Mouse (Mus musculus) right cerebral cortex, adult 18-20 months (tissue): ENCODE data around the gene Casz1.
A peak's percentile ranks its signal among the peaks of the same experiment; 100 is the strongest.

ENCODE experiments used
- DNase-seq: peaks from one replicate; pipeline ENCODE4 v3.0.0; 2022; ENCODE audit warnings: mixed read lengths

Gene Casz1

GRCm38 (mm10) chr4:148803636-148804035, 593 bp upstream of the Casz1 start:
- DNase-seq, result no peak

- no peak for DNase-seq
Measured at GRCm38 (mm10) chr4:148804780-148805160, 541 bp downstream of the Casz1 start.

- DNase-seq, result no peak
Measured at GRCm38 (mm10) chr4:148805161-148805810, 1.1 kb downstream of the Casz1 start.

- no peak for DNase-seq
Measured at GRCm38 (mm10) chr4:148805811-148806747, 1.9 kb downstream of the Casz1 start.

GRCm38 (mm10) chr4:148806836-148807235, 2.6 kb downstream of the Casz1 start:
- DNase-seq, result no peak

GRCm38 (mm10) chr4:148807397-148807796, 3.2 kb downstream of the Casz1 start:
- no peak for DNase-seq

GRCm38 (mm10) chr4:148808839-148809238, 4.6 kb downstream of the Casz1 start:
- DNase-seq, result no peak

- no peak for DNase-seq
Measured at GRCm38 (mm10) chr4:148810706-148811105, 6.5 kb downstream of the Casz1 start.

- no peak for DNase-seq
Measured at GRCm38 (mm10) chr4:148811940-148812339, 7.7 kb downstream of the Casz1 start.

GRCm38 (mm10) chr4:148813247-148813646, 9.0 kb downstream of the Casz1 start:
- no peak for DNase-seq

GRCm38 (mm10) chr4:148816556-148816955, 12.3 kb downstream of the Casz1 start:
- DNase-seq, result no peak

- no peak for DNase-seq
Measured at GRCm38 (mm10) chr4:148818161-148818560, 13.9 kb downstream of the Casz1 start.

GRCm38 (mm10) chr4:148820171-148820570, 15.9 kb downstream of the Casz1 start:
- no peak for DNase-seq

GRCm38 (mm10) chr4:148823281-148823680, 19.1 kb downstream of the Casz1 start:
- no peak for DNase-seq

- DNase-seq, result no peak
Measured at GRCm38 (mm10) chr4:148830350-148830749, 26.1 kb downstream of the Casz1 start.

GRCm38 (mm10) chr4:148833245-148833990, 29.2 kb downstream of the Casz1 start:
- no peak for DNase-seq

- DNase-seq, result no peak
Measured at GRCm38 (mm10) chr4:148836391-148836790, 32.2 kb downstream of the Casz1 start.

GRCm38 (mm10) chr4:148837046-148837445, 32.8 kb downstream of the Casz1 start:
- no peak for DNase-seq

- DNase-seq, result no peak
Measured at GRCm38 (mm10) chr4:148837644-148838043, 33.4 kb downstream of the Casz1 start.

- DNase-seq, result no peak
Measured at GRCm38 (mm10) chr4:148842302-148842701, 38.1 kb downstream of the Casz1 start.

GRCm38 (mm10) chr4:148844921-148845320, 40.7 kb downstream of the Casz1 start:
- no peak for DNase-seq

GRCm38 (mm10) chr4:148846203-148846602, 42.0 kb downstream of the Casz1 start:
- peak; percentile 10 for DNase-seq

GRCm38 (mm10) chr4:148846724-148847123, 42.5 kb downstream of the Casz1 start:
- no peak for DNase-seq
